ENCODE assay signal across 34 mouse cellular contexts in the genomic region with DNA sequence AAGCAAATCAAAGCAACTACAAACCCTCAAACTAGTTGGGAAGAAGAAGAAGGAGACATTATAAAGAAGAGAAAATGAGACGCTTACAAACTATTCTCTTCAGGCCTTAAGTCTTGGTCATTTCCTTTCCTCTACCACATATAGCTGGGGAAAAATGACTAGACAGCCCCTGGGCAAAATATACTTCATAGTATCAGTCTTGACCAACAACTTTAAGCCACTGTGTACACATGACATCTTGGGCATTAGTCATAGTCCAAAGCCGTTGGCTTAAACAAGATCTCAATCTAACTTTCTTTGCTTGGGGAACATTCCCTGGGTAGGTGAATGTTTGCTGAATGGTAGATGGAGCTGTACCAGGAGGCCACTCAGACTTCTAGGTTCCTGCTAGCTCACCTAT. TPM values are rescaled to one million over a fixed set of nuclear protein-coding genes. Genes with fewer than 3 reads are reported as not detected.
"Had no signal": no experiment of that assay in that cellular context is flagged by ENCODE, and none has a peak within 500 bp of the region (broad histone marks: within the 10 kb centered on the region; RNA-seq: fewer than 3 reads in every experiment).

No protein-coding gene starts in this region.

- H3K27ac ChIP-seq: limb, embryonic 12.5 days; limb, embryonic 13.5 days; limb, embryonic 15.5 days; liver, embryonic 12.5 days; liver, embryonic 13.5 days; liver, embryonic 14.5 days; liver, embryonic 15.5 days; lung, embryonic 15.5 days; macrophage; midbrain, embryonic 10.5 days; midbrain, embryonic 12.5 days; midbrain, embryonic 13.5 days; midbrain, embryonic 15.5 days; neural tube, embryonic 12.5 days had no signal

- DNase-seq: left cerebral cortex, postnatal 4 days; liver; liver, embryonic 13.5 days; liver, postnatal 0 days; lung, adult 18-20 months; lung, adult 2 months; lung, embryonic 14.5 days; lung, postnatal 10 days; lung, postnatal 14 days; lung, postnatal 36 days; lung, postnatal 4 days; midbrain, embryonic 14.5 days had no signal

- H3K9me3 ChIP-seq: limb, embryonic 12.5 days; limb, embryonic 13.5 days; limb, embryonic 15.5 days; liver, embryonic 12.5 days; liver, embryonic 13.5 days; liver, embryonic 15.5 days; lung, embryonic 15.5 days; megakaryocyte, embryonic 14.5 days; midbrain, embryonic 10.5 days; midbrain, embryonic 12.5 days; midbrain, embryonic 13.5 days; midbrain, embryonic 15.5 days; neural tube, embryonic 12.5 days had no signal

- H3K4me1 ChIP-seq: limb, embryonic 12.5 days; limb, embryonic 13.5 days; limb, embryonic 15.5 days; midbrain, embryonic 10.5 days; midbrain, embryonic 12.5 days; midbrain, embryonic 13.5 days; midbrain, embryonic 15.5 days; neural tube, embryonic 12.5 days had no signal

- H3K4me3 ChIP-seq: limb, embryonic 12.5 days; limb, embryonic 13.5 days; limb, embryonic 15.5 days; liver, embryonic 12.5 days; liver, embryonic 13.5 days; liver, embryonic 15.5 days; lung, embryonic 15.5 days; megakaryocyte, embryonic 14.5 days; midbrain, embryonic 10.5 days; midbrain, embryonic 12.5 days; midbrain, embryonic 13.5 days; midbrain, embryonic 15.5 days; myocyte; neural tube, embryonic 12.5 days had no signal

- H3K27me3 ChIP-seq: limb, embryonic 12.5 days; limb, embryonic 13.5 days; limb, embryonic 15.5 days; liver, embryonic 12.5 days; liver, embryonic 13.5 days; liver, embryonic 15.5 days; lung, embryonic 15.5 days; megakaryocyte, embryonic 14.5 days; midbrain, embryonic 12.5 days; midbrain, embryonic 13.5 days; midbrain, embryonic 15.5 days; neural tube, embryonic 12.5 days had no signal

- H3K36me3 ChIP-seq: limb, embryonic 12.5 days; limb, embryonic 13.5 days; limb, embryonic 15.5 days; liver, embryonic 12.5 days; liver, embryonic 13.5 days; liver, embryonic 15.5 days; lung, embryonic 15.5 days; midbrain, embryonic 10.5 days; midbrain, embryonic 12.5 days; midbrain, embryonic 13.5 days; midbrain, embryonic 15.5 days; neural tube, embryonic 12.5 days had no signal

RNA-seq across cellular contexts. Expression of a gene that starts 12.3 kb away (rescaled TPM):
- polyA plus RNA-seq: liver, adult 2 months; midbrain, embryonic 10.5 days; midbrain, embryonic 12.5 days had no signal

RNA-seq across cellular contexts. Expression of a gene that starts 48.3 kb away (rescaled TPM):
- total RNA-seq: left cerebral cortex, postnatal 14 days; left cerebral cortex, postnatal 25 days; left cerebral cortex, postnatal 4 days; midbrain, postnatal 0 days had no signal
- polyA plus RNA-seq: limb, embryonic 11.5 days; limb, embryonic 12.5 days; liver, embryonic 12.5 days; midbrain, embryonic 10.5 days; midbrain, embryonic 12.5 days; midbrain, embryonic 13.5 days; midbrain, embryonic 14.5 days; midbrain, embryonic 15.5 days; midbrain, embryonic 16.5 days; myocyte; neural tube, embryonic 11.5 days; neural tube, embryonic 12.5 days had no signal
